In genomic region chr14:56793243-56793642, GRCm38 (mm10) we compare ENCODE assay signal across 9 mouse cellular contexts. TPM values are rescaled to one million over a fixed set of nuclear protein-coding genes. Genes with fewer than 3 reads are reported as not detected.
DNase-seq lines count a peak whose midpoint lies in the region; ATAC-seq and TF ChIP-seq lines count a peak whose summit lies in the region.
"Had no signal": no experiment of that assay in that cellular context is flagged by ENCODE, and none has a peak within 500 bp of the region (broad histone marks: within the 10 kb centered on the region; RNA-seq: fewer than 3 reads in every experiment).

No protein-coding gene starts in this region.

- H3K9me3 ChIP-seq in liver, postnatal 0 days (ENCODE audit: low read length) = no peaks in the 10 kb centered on the region
- H3K9me3 ChIP-seq: midbrain, embryonic 12.5 days had no signal

- H3K27me3 ChIP-seq in liver, postnatal 0 days (ENCODE audit: insufficient read depth, low read length) = no peaks in the 10 kb centered on the region
- H3K27me3 ChIP-seq: midbrain, embryonic 12.5 days had no signal

- no peak for ATAC-seq in CD4-positive, CD25-positive, alpha-beta regulatory T cell, adult 4 months
- ATAC-seq in liver, postnatal 0 days = no peak

- peak; percentile 82 for TF ChIP-seq CTCF in liver, postnatal 0 days (IDR thresholded peaks at IDR 0.05; ENCODE audit: low read depth)

- no peak overlapping the region for H3K4me2 ChIP-seq in liver, postnatal 0 days (ENCODE audit: low read depth, low read length)
- H3K4me2 ChIP-seq: midbrain, embryonic 12.5 days had no signal

- TF ChIP-seq EP300 in liver, postnatal 0 days (IDR thresholded peaks at IDR 0.05; ENCODE audit: low read depth) = no peak

- no peak overlapping the region for H3K4me3 ChIP-seq in liver, postnatal 0 days (ENCODE audit: low read depth, low read length)
- H3K4me3 ChIP-seq: midbrain, embryonic 12.5 days had no signal

- H3K9ac ChIP-seq in liver, postnatal 0 days (replicated peaks) = no peak overlapping the region
- H3K9ac ChIP-seq: midbrain, embryonic 12.5 days had no signal

- peaks cover 36% of the 10 kb centered on the region for H3K36me3 ChIP-seq in liver, postnatal 0 days (replicated peaks; ENCODE audit: insufficient read depth, low read length)

- no peaks in the 10 kb centered on the region for H3K4me1 ChIP-seq in liver, postnatal 0 days (ENCODE audit: insufficient read depth)
- H3K4me1 ChIP-seq: midbrain, embryonic 12.5 days had no signal

- WGBS in liver, postnatal 0 days (ENCODE audit: insufficient replicate concordance) = 47% methylated on average over 2 of the region's 2 CpGs

- peak; percentile 79 for DNase-seq in CD4-positive, CD25-positive, alpha-beta regulatory T cell, adult 2 months (ENCODE audit: low read depth, low spot score)
- DNase-seq in left cerebral cortex, adult 18-20 months (ENCODE audit: low spot score in 2 of 2) = peak; percentile 19 to 34
- DNase-seq in left cerebral cortex, postnatal 36 days (ENCODE audit: low spot score in 2 of 2) = no peak
- DNase-seq in adrenal gland, postnatal 36 days = peak; percentile 39 to 56
- DNase-seq in gastrocnemius, postnatal 10 days = peak; percentile 17
- peak; percentile 65 for DNase-seq in liver, postnatal 0 days
- DNase-seq in spleen, postnatal 10 days (ENCODE audit: low spot score in 2 of 2) = peak; percentile 25 to 73

- intact Hi-C loops in left cerebral cortex, postnatal 36 days (cut with DNase I) = loop anchor here (5.0 to 10.0 kb wide), 2 partner anchors 98 to 416 kb away; no protein-coding TSS in a partner anchor

- H3K27ac ChIP-seq in liver, postnatal 0 days (ENCODE audit: low read depth) = no peak overlapping the region
- H3K27ac ChIP-seq: midbrain, embryonic 12.5 days had no signal

RNA-seq across cellular contexts. Expression of gene Pspc1, which starts 15.1 kb away (rescaled TPM):
- 10 to 100 TPM; 11.8 to 17.9 TPM for polyA plus RNA-seq in CD4-positive, CD25-positive, alpha-beta regulatory T cell, adult 4 months (2017; shearing (Covaris generic))
- 10 to 100 TPM; 59.5 to 61.0 TPM for total RNA-seq in left cerebral cortex, adult 18-20 months (2021)
- 10 to 100 TPM; 56.8 to 58.1 TPM for total RNA-seq in left cerebral cortex, postnatal 36 days (2021)
- 10 to 100 TPM; 27.4 to 31.8 TPM for total RNA-seq in adrenal gland, postnatal 36 days (2021)
- total RNA-seq in gastrocnemius, postnatal 10 days (2021) = 10 to 100 TPM; 15.6 to 17.8 TPM
- polyA plus RNA-seq in liver, postnatal 0 days (2015; fragmentation: Nextera tagmentation; extraction: Ambion mirVana) = 6.4 and 7.8 TPM in 2 replicates

RNA-seq across cellular contexts. Expression of gene Zmym5, which starts 18.3 kb away (rescaled TPM):
- 10 to 100 TPM; 52.6 to 53.7 TPM for polyA plus RNA-seq in CD4-positive, CD25-positive, alpha-beta regulatory T cell, adult 4 months (2017; shearing (Covaris generic))
- 10 to 100 TPM; 30.3 to 31.1 TPM for total RNA-seq in left cerebral cortex, adult 18-20 months (2021)
- 10 to 100 TPM; 25.8 to 32.7 TPM for total RNA-seq in left cerebral cortex, postnatal 36 days (2021)
- 10 to 100 TPM; 29.7 to 33.9 TPM for total RNA-seq in adrenal gland, postnatal 36 days (2021)
- total RNA-seq in gastrocnemius, postnatal 10 days (2021) = 10 to 100 TPM; 18.9 to 24.3 TPM
- polyA plus RNA-seq in liver, postnatal 0 days (2015; fragmentation: Nextera tagmentation; extraction: Ambion mirVana) = 8.4 and 10.2 TPM in 2 replicates

Comparison
In these comparisons a context has a peak if more than half of its experiments do, and no peak if none do; other contexts are left out.
1. DNase-seq: peak in CD4-positive, CD25-positive, alpha-beta regulatory T cell, adult 2 months (single experiment), left cerebral cortex, adult 18-20 months (2 of 2), adrenal gland, postnatal 36 days (2 of 2), gastrocnemius, postnatal 10 days (single experiment), liver, postnatal 0 days (single experiment) and spleen, postnatal 10 days (2 of 2); none in left cerebral cortex, postnatal 36 days (0 of 2).